Mouse (Mus musculus) stomach, embryonic 14.5 days (tissue): ENCODE data around the gene Pard3b. TPM values are rescaled to one million over a fixed set of nuclear protein-coding genes. Genes with fewer than 3 reads are reported as not detected.

Source experiments
- ATAC-seq: fragments of 200-750 bp; cut with Nextera tagmentation; 2 replicates; pipeline ENCODE4 v1.8.0; 2017; ENCODE audit warnings: low read depth, moderate TSS enrichment; ENCODE audit not compliant: insufficient number of reproducible peaks, insufficient read depth, low FRiP score
- H3K27ac ChIP-seq: fragments of 300-500 bp; sonication (generic); 2 replicates; pipeline ENCODE4 v1.5.1; 2014; ENCODE audit warnings: mild to moderate bottlenecking, low read length, moderate library complexity, mixed read lengths
- H3K27me3 ChIP-seq: fragments of 300-500 bp; sonication (generic); 2 replicates; pipeline ENCODE4 v1.6.1; 2014; ENCODE audit warnings: low read length, control low read depth, mixed read lengths; ENCODE audit not compliant: control insufficient read depth, insufficient read depth
- H3K36me3 ChIP-seq: fragments of 300-500 bp; sonication (generic); 2 replicates; pipeline ENCODE4 v1.6.1; 2014; ENCODE audit warnings: mild to moderate bottlenecking, control low read depth, low read length, moderate library complexity, mixed read lengths; ENCODE audit not compliant: control insufficient read depth, insufficient read depth
- H3K4me1 ChIP-seq: fragments of 300-500 bp; sonication (generic); 2 replicates; pipeline ENCODE4 v1.6.1; 2014; ENCODE audit warnings: low read length, control low read depth, mixed read lengths; ENCODE audit not compliant: control insufficient read depth, insufficient read depth
- H3K4me2 ChIP-seq: fragments of 300-500 bp; sonication (generic); replicated peaks from 2 replicates; pipeline ENCODE4 v1.6.1; 2014; ENCODE audit warnings: low read depth, low read length, control low read depth
- H3K4me3 ChIP-seq: fragments of 300-500 bp; sonication (generic); 2 replicates; pipeline ENCODE4 v1.5.1; 2014; ENCODE audit warnings: low read depth, low read length, control low read depth
- H3K9ac ChIP-seq: fragments of 300-500 bp; sonication (generic); replicated peaks from 2 replicates; pipeline ENCODE4 v1.6.1; 2014; ENCODE audit warnings: low read depth, mild to moderate bottlenecking, control low read depth, low read length, moderate library complexity, mixed read lengths
- H3K9me3 ChIP-seq: fragments of 300-500 bp; sonication (generic); 2 replicates; pipeline ENCODE4 v1.6.1; 2016; ENCODE audit warnings: low read depth, low read length, control low read depth; ENCODE audit not compliant: control insufficient read depth
- WGBS: fragments of 180-500 bp; shearing (Covaris S2); extraction: QIAGEN DNeasy Blood & Tissue Kit; methylation state at CpG from one replicate; pipeline ENCODE4 v1.1.7; 2014; 5-methylcytosine and 5-hydroxymethylcytosine counted together
- polyA plus RNA-seq: library from polyadenylated mRNA; unstranded; fragments of >200 nt; fragmentation: Nextera tagmentation; extraction: Ambion mirVana; gene quantifications from 2 replicates; pipeline ENCODE4 v1.2.1, GENCODE M21; 2014

Gene Pard3b
- polyA plus RNA-seq, 1 experiment from 2014 or later, result 36.3 TPM

- no peak for ATAC-seq
- Histone ChIP-seq H3K4me1 (no peaks in the 10 kb centered on the region), H3K4me2 (no peak overlapping the region), H3K4me3 (no peak overlapping the region), H3K27ac (no peak overlapping the region), H3K36me3 (no peaks in the 10 kb centered on the region; the same call in 1 of the 2 replicates), H3K9me3 (no peaks in the 10 kb centered on the region), H3K27me3 (no peaks in the 10 kb centered on the region), H3K9ac (no peak overlapping the region)
- WGBS, result 82% methylated on average over 4 of the region's 4 CpGs
Observed at GRCm38 (mm10) chr1:62344286-62344685, 705.7 kb downstream of the Pard3b start.

- H3K27me3 ChIP-seq, result no peaks in the 10 kb centered on the region
- no peaks in the 10 kb centered on the region for H3K4me1 ChIP-seq
- ATAC-seq, result no peak
- WGBS, result 96% methylated on average over 4 of the region's 4 CpGs
- no peaks in the 10 kb centered on the region for H3K9me3 ChIP-seq
- no peaks in the 10 kb centered on the region; the same call in 1 of the 2 replicates for H3K36me3 ChIP-seq
- no peak overlapping the region for H3K4me2 ChIP-seq
- no peak overlapping the region for H3K27ac ChIP-seq
- no peak overlapping the region for H3K4me3 ChIP-seq
- no peak overlapping the region for H3K9ac ChIP-seq
Observed at GRCm38 (mm10) chr1:62348371-62348770, 709.7 kb downstream of the Pard3b start.

- no peaks in the 10 kb centered on the region for H3K9me3 ChIP-seq
- H3K4me3 ChIP-seq, result no peak overlapping the region
- no peaks in the 10 kb centered on the region for H3K36me3 ChIP-seq
- no peak overlapping the region for H3K9ac ChIP-seq
- H3K27me3 ChIP-seq, result no peaks in the 10 kb centered on the region
- WGBS, result 51% methylated on average over 4 of the region's 4 CpGs
- H3K27ac ChIP-seq, result no peak overlapping the region
- no peaks in the 10 kb centered on the region for H3K4me1 ChIP-seq
- no peak for ATAC-seq
- H3K4me2 ChIP-seq, result no peak overlapping the region
Observed at GRCm38 (mm10) chr1:62355496-62355895, 716.9 kb downstream of the Pard3b start.

- WGBS, result 46% methylated on average over 7 of the region's 7 CpGs
Observed at GRCm38 (mm10) chr1:62374427-62375050, 735.9 kb downstream of the Pard3b start.

GRCm38 (mm10) chr1:62378335-62378734, 739.7 kb downstream of the Pard3b start:
- Histone ChIP-seq H3K9me3 (no peaks in the 10 kb centered on the region; the same call in 1 of the 2 replicates), H3K4me1 (peaks cover 8% of the 10 kb centered on the region), H3K4me3 (no peak overlapping the region), H3K27ac (no peak overlapping the region), H3K27me3 (no peaks in the 10 kb centered on the region), H3K9ac (no peak overlapping the region), H3K36me3 (no peaks in the 10 kb centered on the region), H3K4me2 (no peak overlapping the region)
- ATAC-seq, result no peak
- WGBS, result 90% methylated on average over 4 of the region's 4 CpGs

More at GRCm38 (mm10) chr1:62374427-62375050, 735.9 kb downstream of the Pard3b start:
- Histone ChIP-seq H3K36me3 (no peaks in the 10 kb centered on the region), H3K9me3 (no peaks in the 10 kb centered on the region; the same call in 1 of the 2 replicates), H3K27ac (no peak overlapping the region), H3K4me2 (no peak overlapping the region), H3K4me1 (no peaks in the 10 kb centered on the region), H3K9ac (no peak overlapping the region), H3K27me3 (no peaks in the 10 kb centered on the region), H3K4me3 (no peak overlapping the region)
- ATAC-seq, result no peak

- Histone ChIP-seq H3K36me3 (no peaks in the 10 kb centered on the region), H3K4me1 (peaks cover 10% of the 10 kb centered on the region), H3K4me3 (no peak overlapping the region), H3K27ac (no peak overlapping the region), H3K9ac (no peak overlapping the region), H3K4me2 (no peak overlapping the region), H3K27me3 (no peaks in the 10 kb centered on the region), H3K9me3 (no peaks in the 10 kb centered on the region; the same call in 1 of the 2 replicates)
- 30% methylated on average over 14 of the region's 14 CpGs for WGBS
- no peak for ATAC-seq
Observed at GRCm38 (mm10) chr1:62382807-62383514, 744.3 kb downstream of the Pard3b start.

- H3K4me1 ChIP-seq, result peaks cover 10% of the 10 kb centered on the region
- no peak for ATAC-seq
- H3K9ac ChIP-seq, result no peak overlapping the region
- no peaks in the 10 kb centered on the region for H3K36me3 ChIP-seq
- 95% methylated on average over 1 of the region's 1 CpGs for WGBS
- H3K4me3 ChIP-seq, result no peak overlapping the region
- H3K27me3 ChIP-seq, result no peaks in the 10 kb centered on the region
- no peak overlapping the region for H3K4me2 ChIP-seq
- H3K9me3 ChIP-seq, result no peaks in the 10 kb centered on the region
- H3K27ac ChIP-seq, result no peak overlapping the region
Observed at GRCm38 (mm10) chr1:62384241-62384640, 745.6 kb downstream of the Pard3b start.

- Histone ChIP-seq H3K4me3 (no peak overlapping the region), H3K9ac (no peak overlapping the region)
- ATAC-seq, result no peak
Observed at GRCm38 (mm10) chr1:62388013-62388412, 749.4 kb downstream of the Pard3b start.

More at GRCm38 (mm10) chr1:62388013-62388412, 749.4 kb downstream of the Pard3b start:
- Histone ChIP-seq H3K27me3 (no peaks in the 10 kb centered on the region), H3K4me2 (no peak overlapping the region), H3K9me3 (no peaks in the 10 kb centered on the region), H3K27ac (no peak overlapping the region), H3K4me1 (peaks cover 5% of the 10 kb centered on the region; the same call in 1 of the 2 replicates), H3K36me3 (no peaks in the 10 kb centered on the region)
- WGBS, result 41% methylated on average over 4 of the region's 4 CpGs
